Mouse (Mus musculus) adrenal gland, adult (tissue): ENCODE measurements around the gene Aif1.

Experiments used
- DNase-seq, 2 experiments: peaks; one replicate each; pipeline ENCODE4 v3.0.0; 2022 to 2023; ENCODE audit warnings: low spot score in 1 of 2; ENCODE audit not compliant: inconsistent age in 2 of 2

Aif1 gene

GRCm38 (mm10) chr17:35195631-35196320 is 19.9 kb upstream of the Aif1 start:
- DNase-seq, result peak; percentile 82 to 92

- DNase-seq, result no peak
These were observed 19.2 kb upstream of the Aif1 start for GRCm38 (mm10) chr17:35194844-35195630.

DNA sequence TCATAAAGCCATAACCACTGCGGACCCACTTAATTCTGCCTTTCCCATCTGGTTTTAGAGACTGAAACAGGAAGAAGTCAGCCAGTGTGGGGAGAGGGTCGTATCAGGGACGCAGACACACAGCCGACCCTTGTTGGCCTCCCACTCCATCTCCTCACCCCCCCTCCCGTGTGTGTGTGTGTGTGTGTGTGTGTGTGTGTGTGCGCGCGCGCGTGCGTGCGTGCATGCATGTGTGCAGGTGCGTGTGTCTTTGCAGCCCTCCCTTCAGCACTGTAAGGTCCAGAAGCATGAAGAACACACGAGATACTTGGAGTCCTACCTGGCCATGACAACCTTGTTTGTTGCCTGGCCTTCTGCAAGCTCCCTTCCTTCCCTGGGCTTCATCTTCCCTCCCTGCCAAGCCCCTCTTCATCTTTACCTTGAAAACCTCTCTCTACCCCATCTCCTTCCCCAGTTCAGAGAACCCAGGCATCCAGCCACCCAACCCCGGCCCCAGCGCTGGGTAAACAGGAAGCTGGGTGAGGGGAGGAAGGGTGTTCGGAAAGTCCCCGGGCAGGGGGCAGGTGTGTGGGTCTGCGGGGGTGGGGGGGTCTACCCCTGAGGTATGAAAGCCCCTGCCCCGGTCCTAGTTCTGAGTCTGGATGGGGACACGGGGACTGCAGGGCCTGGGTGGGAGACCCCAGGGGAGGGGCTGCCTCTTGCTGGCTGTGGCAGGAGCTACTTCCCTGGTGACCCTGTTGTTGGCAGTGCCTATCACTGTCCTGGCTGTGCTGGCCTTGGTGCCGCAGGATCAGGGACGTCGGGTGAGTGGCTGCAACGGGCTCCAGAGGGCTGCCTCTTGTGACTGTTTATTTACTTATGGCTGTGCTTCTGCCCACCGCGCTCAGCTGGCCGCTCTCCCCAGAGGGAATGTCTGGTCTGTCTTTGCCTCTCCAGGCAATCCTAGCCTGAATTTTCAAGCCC is 18.3 kb upstream of the Aif1 start, which contains the start of gene Ltb:
Gene Ltb, plus strand, starts transcription at position 559 of the 963 bp plus-strand sequence.
- peak; percentile 59 to 85 for DNase-seq

GRCm38 (mm10) chr17:35192924-35193323 is 17.1 kb upstream of the Aif1 start:
- peak in 1 of 2 experiments; percentile 82 for DNase-seq

- DNase-seq, result no peak
These were observed 15.9 kb upstream of the Aif1 start for GRCm38 (mm10) chr17:35191723-35192122.

DNA sequence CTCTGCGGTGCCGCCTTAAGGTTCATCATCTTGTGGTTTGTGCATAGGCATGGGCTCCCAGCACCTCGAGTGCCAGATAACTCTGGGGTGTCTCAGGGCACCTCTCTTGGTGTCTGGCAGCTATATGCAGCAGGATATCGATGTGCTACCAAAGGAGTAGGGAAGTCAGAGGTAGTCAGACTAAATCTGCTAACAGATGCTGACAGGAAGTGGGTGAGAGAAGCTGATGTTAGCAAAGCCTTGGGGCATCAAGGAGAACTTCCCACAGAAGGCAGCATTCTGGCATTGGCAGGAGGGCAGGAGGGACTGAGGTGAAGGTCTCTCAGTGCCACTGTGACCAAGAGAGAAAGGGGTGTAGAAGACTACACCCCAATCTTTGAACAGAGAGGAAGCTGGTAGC is 14.2 kb upstream of the Aif1 start:
- no peak for DNase-seq

GRCm38 (mm10) chr17:35189186-35189585 is 13.3 kb upstream of the Aif1 start:
- DNase-seq, result no peak

GRCm38 (mm10) chr17:35187959-35188610 is 12.2 kb upstream of the Aif1 start, which contains the start of gene Lst1:
TSS of gene Lst1 (minus strand) at chr17:35188439.
- DNase-seq, result no peak

- DNase-seq, result no peak
These were observed 11.5 kb upstream of the Aif1 start for GRCm38 (mm10) chr17:35187345-35187744.

GRCm38 (mm10) chr17:35186681-35187080 is 10.8 kb upstream of the Aif1 start:
- DNase-seq, result peak in 1 of 2 experiments; percentile 60

DNA sequence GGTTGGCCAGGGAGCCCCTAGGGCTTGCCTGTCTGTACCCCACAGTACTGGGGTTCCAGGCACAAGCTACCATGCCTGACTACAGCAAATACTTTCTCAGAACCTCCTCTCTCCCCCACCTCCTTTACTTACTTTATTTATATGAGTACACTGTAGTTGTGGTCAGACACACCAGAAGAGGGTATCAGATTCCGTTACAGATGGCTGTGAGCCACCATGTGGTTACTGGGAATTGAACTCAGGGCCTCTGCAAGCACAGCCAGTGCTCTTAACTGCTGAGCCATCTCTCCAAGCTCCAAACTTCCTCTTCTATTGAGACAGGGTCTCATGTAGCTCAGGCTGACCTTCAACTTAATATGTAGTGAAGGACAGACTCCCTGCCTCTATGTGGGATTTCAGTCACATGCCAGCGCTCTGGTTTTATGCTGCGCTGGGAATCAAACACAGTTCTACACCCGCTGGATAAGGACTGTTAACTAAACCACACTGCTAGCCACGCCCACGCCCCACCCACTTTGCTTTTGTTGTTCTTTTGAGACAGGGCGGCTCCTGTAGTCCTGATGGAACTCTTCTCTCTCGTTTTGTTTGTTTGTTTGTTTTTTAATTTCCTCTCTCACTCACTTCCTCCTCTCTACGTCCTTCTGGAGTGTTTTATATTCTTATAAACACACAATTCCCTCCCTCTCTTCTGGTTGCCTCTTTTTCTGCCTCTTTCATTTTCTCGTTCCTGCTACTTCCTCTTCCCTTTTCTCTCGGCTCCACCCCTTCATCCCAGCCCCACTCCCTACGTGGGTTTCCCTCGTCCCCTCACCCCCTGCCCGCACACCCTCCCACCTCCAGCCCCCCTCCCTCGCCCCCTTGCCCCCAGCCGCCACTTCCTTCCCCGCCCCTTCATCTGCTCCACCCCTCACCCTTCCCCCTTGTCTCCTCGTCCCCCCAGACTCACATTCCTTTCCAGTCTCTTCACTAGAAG is 10.1 kb upstream of the Aif1 start:
- peak; percentile 73 to 91 for DNase-seq

DNA sequence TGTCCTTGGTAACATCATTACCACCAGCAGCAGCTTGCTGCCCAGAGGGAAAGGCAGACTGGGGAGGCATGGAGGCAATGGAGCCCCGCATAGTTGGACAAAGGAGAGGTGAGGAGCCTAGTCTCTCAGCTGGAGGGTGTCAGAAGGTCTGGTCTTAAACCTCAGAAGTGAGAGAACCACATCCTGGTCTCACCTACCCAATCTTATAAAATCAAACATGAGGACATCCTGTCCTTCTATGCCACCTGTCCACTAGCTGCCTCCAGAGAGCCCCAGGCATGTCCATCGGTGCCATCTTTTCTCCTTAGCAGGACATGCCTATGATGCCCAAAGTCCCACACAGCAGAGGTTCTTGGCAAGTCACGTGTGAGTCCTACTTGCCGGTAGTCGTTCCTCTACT is 4.2 kb upstream of the Aif1 start:
- peak in 1 of 2 experiments; percentile 3 for DNase-seq

DNA sequence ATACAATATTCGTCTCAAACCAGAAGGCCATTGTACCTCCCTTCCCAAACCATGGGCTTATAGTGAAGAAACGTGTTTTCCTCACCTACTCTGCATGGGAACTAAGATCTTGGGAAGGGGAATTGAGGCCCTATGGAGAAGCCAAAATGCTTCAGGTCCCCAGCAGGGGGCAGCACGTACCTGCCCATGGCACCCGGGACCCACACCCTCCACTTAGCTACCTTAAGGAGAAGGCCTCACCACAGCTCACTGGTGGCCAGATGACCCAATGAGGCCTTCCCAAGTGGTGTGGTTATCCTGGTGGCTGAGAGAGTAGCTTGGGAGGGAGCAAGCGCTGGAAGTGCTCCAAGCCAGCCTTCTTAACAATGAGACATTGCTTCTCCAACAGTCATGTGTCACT is 2.7 kb upstream of the Aif1 start:
- DNase-seq, result peak; percentile 78 to 93

- no peak for DNase-seq
These were observed 486 bp downstream of the Aif1 start for GRCm38 (mm10) chr17:35175382-35175781.

GRCm38 (mm10) chr17:35174201-35174977 is 1.5 kb downstream of the Aif1 start:
- DNase-seq, result no peak

GRCm38 (mm10) chr17:35173329-35173728 is 2.5 kb downstream of the Aif1 start:
- DNase-seq, result no peak

DNA sequence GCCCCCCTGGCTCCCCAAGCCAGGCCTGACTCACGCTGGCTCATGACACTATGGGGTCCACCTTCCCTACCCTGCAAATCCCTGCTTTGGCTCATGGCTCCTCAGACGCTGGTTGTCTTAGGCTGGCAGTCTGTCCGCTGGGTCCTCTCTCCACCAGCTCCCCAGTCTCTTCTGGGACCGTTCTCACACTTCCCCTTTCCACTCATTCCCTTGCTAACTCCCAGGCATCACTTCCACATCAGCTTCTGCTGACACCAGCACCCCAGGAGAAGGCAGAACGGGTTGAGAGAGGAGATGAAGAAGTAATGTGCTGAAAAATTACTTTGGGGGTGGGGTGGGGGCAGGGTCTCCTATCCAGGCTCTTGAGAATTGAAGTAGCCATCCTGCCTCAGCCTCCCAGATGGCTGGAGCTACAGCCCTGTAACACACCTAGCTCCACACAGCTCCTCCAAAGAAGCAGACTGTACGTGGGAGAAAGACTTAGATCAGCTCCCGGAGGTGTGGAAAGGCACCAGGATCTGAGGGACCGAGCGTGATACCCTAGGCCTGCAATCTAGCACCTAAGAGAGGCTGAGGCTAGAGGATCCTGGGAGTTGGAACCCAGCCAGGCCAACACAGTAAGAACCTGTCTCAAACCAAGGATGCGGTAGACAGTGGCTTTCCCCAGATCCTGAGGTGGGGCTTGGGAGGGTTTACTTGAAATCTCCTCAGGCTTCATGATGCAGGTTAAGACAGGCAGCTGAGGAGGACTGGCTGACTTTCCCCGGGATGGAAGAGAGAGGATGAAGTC is 3.2 kb downstream of the Aif1 start:
- no peak for DNase-seq
